Comparison of ENCODE assay signal across 8 mouse cellular contexts in genomic region chr2:27289019-27289418, GRCm38 (mm10). TPM values are rescaled to one million over a fixed set of nuclear protein-coding genes. Genes with fewer than 3 reads are reported as not detected.
DNase-seq lines count a peak whose midpoint lies in the region; ATAC-seq and TF ChIP-seq lines count a peak whose summit lies in the region.

No protein-coding gene starts in this region.

- peak; percentile 88 for TF ChIP-seq RAD21 in MEL (IDR thresholded peaks at IDR 0.05; ENCODE audit: low read depth, low read length)

- H3K9ac ChIP-seq in MEL (ENCODE audit: control insufficient read depth, low read depth, low read length, poor library complexity, severe bottlenecking), result no peak overlapping the region
- no peak overlapping the region for H3K9ac ChIP-seq in forebrain, postnatal 0 days
- H3K9ac ChIP-seq in hindbrain, embryonic 11.5 days (ENCODE audit: low read depth, low read length), result 0 out of 2 replicates have a peak overlapping the region, but pooled peaks have one; percentile 7

- H3K4me3 ChIP-seq in MEL (ENCODE audit: control insufficient read depth in 1 of 2, insufficient read depth in 1 of 2, low read depth in 2 of 2, low read length in 2 of 2), result no peak overlapping the region
- no peak overlapping the region for H3K4me3 ChIP-seq in forebrain, postnatal 0 days (ENCODE audit: low read depth, low read length)
- H3K4me3 ChIP-seq in hindbrain, embryonic 11.5 days (ENCODE audit: low read depth, low read length), result no peak overlapping the region

- H3K79me2 ChIP-seq in MEL (ENCODE audit: control insufficient read depth, insufficient read depth, low read length, poor library complexity), result no peaks in the 10 kb centered on the region

- no peak for TF ChIP-seq POLR2A in MEL (IDR thresholded peaks at IDR 0.05; ENCODE audit: control insufficient read depth in 1 of 2, insufficient read depth in 1 of 2, low read depth in 1 of 2, low read length in 2 of 2, poor library complexity in 1 of 2)

- TF ChIP-seq EP300 in MEL (IDR thresholded peaks at IDR 0.05; ENCODE audit: low read depth in 1 of 2, low read length in 2 of 2), result no peak

- 14% methylated on average over 3 of the region's 3 CpGs for WGBS in forebrain, postnatal 0 days
- WGBS in hindbrain, embryonic 11.5 days, result 14% methylated on average over 3 of the region's 3 CpGs

- no peak overlapping the region for H3K27ac ChIP-seq in MEL (ENCODE audit: control insufficient read depth, low read depth, low read length)
- H3K27ac ChIP-seq in forebrain, postnatal 0 days (ENCODE audit: low read depth, low read length), result no peak overlapping the region
- H3K27ac ChIP-seq in hindbrain, embryonic 11.5 days (ENCODE audit: low read depth, low read length), result peak overlapping the region; percentile 63; the same call in 1 of the 2 replicates

- H3K27me3 ChIP-seq in MEL (ENCODE audit: control insufficient read depth in 1 of 2, insufficient read depth in 2 of 2, low read length in 2 of 2), result no peaks in the 10 kb centered on the region
- no peaks in the 10 kb centered on the region for H3K27me3 ChIP-seq in forebrain, postnatal 0 days (ENCODE audit: insufficient read depth, low read length)
- H3K27me3 ChIP-seq in hindbrain, embryonic 11.5 days (ENCODE audit: control insufficient read depth, insufficient read depth, low read length), result no peaks in the 10 kb centered on the region

- no peak overlapping the region for H3K4me2 ChIP-seq in forebrain, postnatal 0 days (ENCODE audit: low read depth)
- no peak overlapping the region for H3K4me2 ChIP-seq in hindbrain, embryonic 11.5 days (replicated peaks; ENCODE audit: low read depth, low read length)

- H3K4me1 ChIP-seq in MEL (ENCODE audit: control insufficient read depth in 1 of 2, insufficient read depth in 2 of 2, low read length in 2 of 2), result no peaks in the 10 kb centered on the region
- no peaks in the 10 kb centered on the region for H3K4me1 ChIP-seq in forebrain, postnatal 0 days (ENCODE audit: insufficient read depth)
- H3K4me1 ChIP-seq in hindbrain, embryonic 11.5 days (replicated peaks; ENCODE audit: control insufficient read depth, insufficient read depth, low read length), result 0 out of 2 replicates have a peak, but pooled peaks cover 2% of the 10 kb centered on the region

- ATAC-seq in forebrain, postnatal 0 days, result peak; percentile 83
- ATAC-seq in hindbrain, embryonic 11.5 days (ENCODE audit: low FRiP score), result peak; percentile 62; the same call in 1 of the 2 replicates

- H3K36me3 ChIP-seq in MEL (ENCODE audit: control insufficient read depth in 1 of 2, insufficient read depth in 2 of 2, low read length in 2 of 2), result no peaks in the 10 kb centered on the region
- H3K36me3 ChIP-seq in forebrain, postnatal 0 days (ENCODE audit: insufficient read depth), result peaks cover 27% of the 10 kb centered on the region
- H3K36me3 ChIP-seq in hindbrain, embryonic 11.5 days (ENCODE audit: control insufficient read depth, insufficient read depth, low read length), result 0 out of 2 replicates have a peak, but pooled peaks cover 4% of the 10 kb centered on the region

- H3K9me3 ChIP-seq in MEL (replicated peaks; ENCODE audit: insufficient read depth, low read length), result no peaks in the 10 kb centered on the region
- no peaks in the 10 kb centered on the region for H3K9me3 ChIP-seq in forebrain, postnatal 0 days (ENCODE audit: low read length)
- no peaks in the 10 kb centered on the region for H3K9me3 ChIP-seq in hindbrain, embryonic 11.5 days (ENCODE audit: control insufficient read depth, low read length)

- DNase-seq in MEL (ENCODE audit: low read depth, low spot score), result peak; percentile 75
- peak; percentile 55 for DNase-seq in c-Kit-positive CD71-positive TER-119-positive erythroid progenitor cells, embryonic 14.5 days (ENCODE audit: low spot score)
- peak; percentile 91 for DNase-seq in forebrain, postnatal 0 days
- DNase-seq in hindbrain, embryonic 11.5 days (ENCODE audit: low spot score), result peak; percentile 92
- DNase-seq in layer of hippocampus, adult 9-10 months (ENCODE audit: low spot score), result peak; percentile 57
- peak; percentile 91 for DNase-seq in lung, postnatal 10 days
- DNase-seq in retina, adult 2 months (ENCODE audit: low read depth, low spot score), result peak; percentile 41
- peak; percentile 85 for DNase-seq in thymus, postnatal 25 days

- peak; percentile 71 to 90 (median 82) for TF ChIP-seq CTCF in MEL (IDR thresholded peaks at IDR 0.05 in 2 of 3, conservative IDR thresholded peaks at IDR 0.05 in 1 of 3; ENCODE audit: control insufficient read depth in 1 of 3, insufficient read depth in 1 of 3, low read depth in 2 of 3, low read length in 3 of 3, poor library complexity in 1 of 3, severe bottlenecking in 1 of 3)
- peak; percentile 94 for TF ChIP-seq CTCF in forebrain, postnatal 0 days (IDR thresholded peaks at IDR 0.05; ENCODE audit: low read depth)

TF ChIP-seq in MEL, 35 proteins besides CTCF, POLR2A, EP300 and RAD21:
- TF ChIP-seq ZC3H11A (IDR thresholded peaks at IDR 0.05; ENCODE audit: low read depth, low read length) (peak; percentile 97), NELFE (IDR thresholded peaks at IDR 0.05; ENCODE audit: low read depth, low read length) (no peak), SIN3A (IDR thresholded peaks at IDR 0.05; ENCODE audit: low read length) (peak; percentile 34; the same call in 1 of the 2 replicates), MAZ (IDR thresholded peaks at IDR 0.05; ENCODE audit: low read depth, low read length) (0 out of 2 replicates have a peak, but pooled peaks have one; percentile 8), SMC3 (IDR thresholded peaks at IDR 0.05; ENCODE audit: low read depth, low read length) (peak; percentile 98), KAT2A (conservative IDR thresholded peaks at IDR 0.05; ENCODE audit: low read depth, low read length) (no peak)

RNA-seq across cellular contexts. Expression of gene Sardh, which starts 40.9 kb away (rescaled TPM):
- 0.23 TPM in 1 of 2 replicates, not detected in the other for total RNA-seq in MEL (2012; rRNA removed)
- under 1 TPM in 1 of 2 experiments, not detected in 1; 0.19 TPM for polyA plus RNA-seq in MEL (2012; ENCODE audit: insufficient read depth in 1 of 2, insufficient read length in 2 of 2, low read depth in 1 of 2, low replicate concordance in 2 of 2, missing spikeins in 1 of 2)
- total RNA-seq in forebrain, postnatal 0 days (2014; rRNA removed), result 7.2 and 7.5 TPM in 2 replicates
- 5.7 and 6.2 TPM in 2 replicates for polyA plus RNA-seq in forebrain, postnatal 0 days (2015; fragmentation: Nextera tagmentation; extraction: Ambion mirVana)
- polyA plus RNA-seq in hindbrain, embryonic 11.5 days (2014; fragmentation: Nextera tagmentation; extraction: Ambion mirVana), result 3.1 and 5.5 TPM in 2 replicates

Comparison
In these comparisons a context has a peak if more than half of its experiments do, and no peak if none do; other contexts are left out.
1. DNase-seq: peak in every context shown above with its lines; median percentile 92 in hindbrain, embryonic 11.5 days; 91 in forebrain, postnatal 0 days; 91 in lung, postnatal 10 days; 85 in thymus, postnatal 25 days; 75 in MEL; 57 in layer of hippocampus, adult 9-10 months; 55 in c-Kit-positive CD71-positive TER-119-positive erythroid progenitor cells, embryonic 14.5 days; 41 in retina, adult 2 months.